Mouse (Mus musculus): ENCODE measurements around the gene Ptprn2.

Ptprn2 gene

DNA sequence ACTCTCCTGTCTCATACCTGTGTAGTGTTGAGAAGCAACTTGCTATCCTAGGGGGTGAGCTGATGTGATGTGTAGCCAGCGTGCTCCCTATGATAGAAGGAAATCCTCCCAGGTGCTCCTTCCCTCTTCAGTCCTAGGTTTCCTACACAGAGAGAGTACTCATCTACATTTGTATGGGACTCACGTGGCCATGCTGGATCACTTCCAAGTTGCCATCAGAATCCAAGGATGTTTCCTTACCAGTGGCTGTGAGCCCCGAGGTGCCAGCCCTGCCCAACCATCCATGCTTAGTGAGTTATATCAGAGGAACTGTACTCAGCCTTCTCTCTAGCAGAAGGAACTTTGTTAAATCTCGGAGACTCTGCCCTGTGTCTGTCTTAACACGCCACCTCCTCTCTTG lies 729.4 kb downstream of the Ptprn2 start:
- DNase-seq (ENCODE audit: low spot score) = no peak

DNA sequence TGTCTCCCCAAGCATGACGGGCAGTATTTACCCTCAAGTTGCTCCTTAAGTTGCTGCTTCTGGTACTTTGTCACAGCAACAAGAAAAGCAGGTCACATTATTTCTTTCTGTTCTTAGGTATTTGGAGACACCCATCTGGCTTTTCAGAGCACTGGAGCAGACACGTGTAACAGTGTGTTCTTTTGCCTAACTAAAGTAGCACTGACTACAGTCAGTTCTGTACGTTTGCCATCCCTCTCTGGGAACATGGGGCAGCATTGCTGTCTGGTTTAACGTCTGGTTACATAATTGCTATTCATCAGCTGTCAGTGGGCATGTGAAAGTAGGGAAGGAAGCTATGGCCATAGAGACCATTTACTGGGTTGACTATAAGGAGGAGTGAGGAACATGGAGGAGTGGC lies 736.4 kb downstream of the Ptprn2 start:
- no peak for DNase-seq (ENCODE audit: low spot score)

DNA sequence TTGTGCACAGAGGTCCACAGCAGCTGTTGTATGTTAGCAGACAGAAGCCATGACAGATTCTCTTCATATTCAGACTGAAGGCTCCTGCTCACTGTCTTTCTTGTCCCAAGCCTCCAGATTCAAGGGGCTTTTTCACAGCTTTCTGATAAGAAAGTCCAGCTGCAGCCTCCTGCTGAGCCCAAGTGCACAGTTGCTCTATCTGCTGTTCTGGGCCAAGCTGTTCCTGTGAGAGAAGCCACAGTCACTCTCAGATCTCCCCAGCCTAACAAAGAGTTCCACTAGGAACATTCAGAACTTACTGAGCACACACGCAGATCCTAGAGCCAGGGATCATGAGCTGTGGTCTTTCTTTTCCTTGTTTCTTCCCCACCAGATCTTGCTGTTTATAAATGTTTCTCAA lies 738.5 kb downstream of the Ptprn2 start:
- DNase-seq (ENCODE audit: low spot score) = no peak

DNA sequence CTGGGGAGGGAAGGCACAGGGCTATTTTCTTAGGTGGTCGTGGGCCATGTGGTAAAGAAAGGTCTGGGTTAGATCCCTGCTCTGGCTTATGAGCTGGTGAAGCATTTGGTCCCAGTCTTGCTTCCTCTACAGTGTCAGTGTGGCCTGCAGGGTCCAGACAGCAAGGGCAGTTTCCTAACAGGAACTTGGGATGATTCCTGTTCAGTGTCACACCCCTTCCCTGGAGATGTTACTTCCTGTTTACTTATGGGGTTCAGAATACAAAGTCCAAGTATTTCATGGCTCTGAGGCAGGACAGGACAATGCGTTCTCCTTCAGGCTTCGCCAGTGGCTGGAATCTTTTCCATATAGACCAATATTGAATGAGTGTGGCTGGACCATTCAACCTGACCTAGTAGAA lies 741.7 kb downstream of the Ptprn2 start:
- no peak for DNase-seq (ENCODE audit: low spot score)

DNA sequence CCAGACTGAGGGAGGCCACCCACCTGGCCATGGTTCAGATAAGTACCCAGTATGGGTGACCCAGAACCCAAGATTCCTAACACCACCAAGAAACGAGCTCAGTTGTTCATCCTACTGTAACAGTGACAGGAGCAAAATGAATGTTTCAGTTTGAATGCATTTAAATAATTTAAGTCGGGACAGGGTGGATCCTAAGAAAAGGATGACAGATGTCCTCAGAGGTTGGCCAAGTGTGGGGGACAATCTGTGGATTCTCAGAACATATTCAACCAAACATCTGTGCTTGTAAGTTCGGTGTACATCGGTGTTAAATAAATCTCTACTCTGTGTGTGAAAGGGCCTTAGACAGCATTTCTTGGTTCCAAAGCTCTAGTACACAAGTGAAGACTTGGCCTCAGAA lies 743.9 kb downstream of the Ptprn2 start:
- no peak for DNase-seq (ENCODE audit: low spot score)

DNA sequence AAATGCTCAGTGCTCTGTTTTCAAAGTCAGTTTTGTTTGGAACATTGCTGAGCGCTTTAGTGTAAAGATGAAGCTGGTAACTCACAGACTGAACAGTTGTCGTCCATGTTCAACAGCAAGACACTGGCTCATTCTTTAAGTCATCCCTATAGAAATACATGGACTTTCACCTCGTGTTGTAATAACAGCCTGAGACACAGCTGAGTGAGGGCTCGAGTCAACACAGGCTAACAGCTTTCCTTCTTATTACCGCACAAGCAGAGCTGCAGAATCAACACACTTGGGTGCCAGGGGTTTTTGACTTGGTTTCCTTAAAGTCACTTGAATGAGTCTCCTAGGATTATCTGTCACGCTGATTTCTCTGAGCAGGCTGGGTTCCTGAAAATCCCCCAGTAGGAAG lies 744.8 kb downstream of the Ptprn2 start:
- DNase-seq (ENCODE audit: low spot score) = no peak

DNA sequence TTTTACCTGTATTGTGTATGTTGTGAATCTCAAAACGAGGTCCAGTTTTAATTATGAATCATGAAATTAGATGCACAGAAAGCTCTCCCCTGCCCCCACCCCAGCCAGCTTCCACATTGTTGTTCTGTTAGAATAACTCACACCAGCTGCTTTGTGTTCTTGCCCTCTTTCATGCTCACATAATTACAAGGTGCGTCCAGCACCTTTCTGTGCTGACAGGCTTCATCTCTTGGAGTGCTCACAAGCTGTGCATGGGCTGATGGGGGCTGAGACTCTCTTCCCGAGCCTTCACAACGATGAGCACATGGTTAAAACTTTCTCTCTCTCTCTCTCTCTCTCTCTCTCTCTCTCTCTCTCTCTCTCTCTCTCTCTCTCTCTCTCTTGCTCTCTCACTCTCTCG lies 746.3 kb downstream of the Ptprn2 start:
- DNase-seq (ENCODE audit: low spot score) = no peak

DNA sequence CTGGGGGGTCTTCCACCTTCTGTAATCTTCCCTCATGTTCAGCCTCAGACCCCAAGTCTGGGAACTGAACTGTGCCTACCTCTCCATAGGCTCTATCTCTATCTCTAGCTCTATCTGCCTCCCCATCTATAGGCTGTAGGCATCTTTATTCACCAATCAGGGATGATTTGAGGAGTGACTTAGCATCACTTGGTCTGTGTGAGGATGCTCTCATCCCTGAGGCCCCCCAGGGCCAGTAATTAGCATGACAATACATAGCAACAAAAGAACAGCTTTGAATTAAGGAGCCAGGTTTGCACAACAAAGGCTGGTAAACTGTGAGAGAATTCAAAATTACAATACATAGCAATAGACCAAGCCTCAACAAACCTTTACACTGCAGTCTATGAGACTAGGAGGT lies 749.6 kb downstream of the Ptprn2 start:
- no peak for DNase-seq (ENCODE audit: low spot score)

DNA sequence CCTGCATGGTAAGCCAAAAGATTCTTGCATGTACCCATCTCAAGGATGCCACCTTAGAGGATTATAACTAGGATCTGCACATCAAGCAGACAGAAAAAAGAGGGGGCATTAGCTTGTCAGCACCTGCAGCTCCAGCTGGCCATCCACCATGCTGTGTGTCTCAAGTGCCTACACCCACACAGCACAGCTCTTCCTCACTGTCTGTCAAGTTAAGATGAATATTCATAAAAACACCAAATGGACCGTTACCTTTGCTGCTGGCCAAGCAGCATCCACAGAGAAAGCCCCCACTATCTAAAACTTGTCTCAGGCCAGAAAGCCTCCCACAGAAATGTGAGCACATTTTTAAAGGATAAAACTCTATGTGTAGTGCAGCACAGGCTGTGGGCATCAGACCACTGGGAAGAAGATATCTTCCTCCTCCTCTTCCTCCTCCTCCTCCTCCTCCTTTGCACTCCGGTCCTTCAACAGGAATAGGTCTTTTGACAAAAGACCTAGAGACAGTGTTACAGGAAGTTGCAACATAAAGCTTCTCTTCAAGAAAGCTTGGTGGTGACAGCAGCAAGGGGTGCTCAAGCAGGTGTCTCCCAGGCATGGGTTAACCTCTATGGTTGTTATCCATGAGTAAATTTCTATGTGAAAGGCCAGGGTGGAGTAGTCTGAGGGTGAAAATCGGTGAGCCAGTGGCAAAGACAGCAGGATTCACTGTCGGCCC lies 750.7 kb downstream of the Ptprn2 start:
- no peak for DNase-seq (ENCODE audit: low spot score)

DNA sequence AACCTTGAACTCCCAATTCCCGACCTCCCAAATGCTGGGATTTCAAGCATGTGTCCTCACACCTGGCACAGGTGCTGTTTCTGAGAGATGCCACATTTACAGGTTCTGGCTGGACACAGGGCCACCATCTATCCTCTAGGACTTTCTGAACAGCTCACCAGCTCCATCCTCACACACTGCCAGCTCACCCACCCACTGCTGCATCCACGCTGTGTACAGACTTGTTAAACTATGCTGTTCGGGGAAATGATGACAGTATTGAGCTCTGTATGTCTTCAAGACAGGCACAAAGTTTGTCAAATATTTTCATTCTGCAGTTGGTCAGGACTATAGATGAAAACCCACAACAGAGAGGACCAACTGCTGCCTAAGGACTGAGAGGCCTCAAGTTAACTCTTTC lies 751.5 kb downstream of the Ptprn2 start:
- DNase-seq (ENCODE audit: low spot score) = no peak

DNA sequence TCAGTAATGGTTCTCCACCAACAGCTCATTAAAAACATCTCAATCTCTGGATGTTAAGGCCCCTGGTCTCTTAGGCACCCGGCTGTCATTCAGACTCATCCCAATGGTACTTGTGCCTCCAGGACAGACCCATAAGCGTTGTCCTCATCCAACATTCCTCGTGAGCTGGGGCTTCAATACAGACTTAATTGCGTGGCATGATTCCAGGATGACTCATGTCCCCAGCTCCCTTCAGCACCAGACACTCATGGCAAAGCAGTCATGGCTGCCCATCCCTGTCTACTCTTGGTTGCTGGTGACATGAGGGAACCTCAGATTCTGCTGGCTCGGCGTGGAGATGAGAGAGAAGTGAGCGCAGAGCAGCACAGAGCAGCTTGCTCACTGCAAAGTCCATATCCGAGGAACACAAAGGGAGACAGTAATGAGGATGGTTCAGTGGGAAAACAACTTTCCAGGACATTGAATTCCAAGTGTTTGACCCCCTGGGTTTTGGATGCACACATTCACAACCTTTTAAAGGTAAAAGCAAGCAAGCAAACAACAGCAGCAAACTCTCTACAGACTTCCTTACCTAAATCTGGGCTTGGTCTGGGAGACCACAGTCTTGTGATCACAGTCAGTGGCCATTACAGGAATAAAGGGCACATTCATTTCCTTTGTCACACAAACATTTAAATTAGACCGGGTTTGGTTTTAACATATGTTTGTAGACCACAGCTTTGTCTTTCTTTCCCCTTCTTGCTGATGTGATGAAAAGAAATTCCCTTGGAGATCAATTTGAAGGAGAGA lies 754.6 kb downstream of the Ptprn2 start:
- no peak for DNase-seq (ENCODE audit: low spot score)

DNA sequence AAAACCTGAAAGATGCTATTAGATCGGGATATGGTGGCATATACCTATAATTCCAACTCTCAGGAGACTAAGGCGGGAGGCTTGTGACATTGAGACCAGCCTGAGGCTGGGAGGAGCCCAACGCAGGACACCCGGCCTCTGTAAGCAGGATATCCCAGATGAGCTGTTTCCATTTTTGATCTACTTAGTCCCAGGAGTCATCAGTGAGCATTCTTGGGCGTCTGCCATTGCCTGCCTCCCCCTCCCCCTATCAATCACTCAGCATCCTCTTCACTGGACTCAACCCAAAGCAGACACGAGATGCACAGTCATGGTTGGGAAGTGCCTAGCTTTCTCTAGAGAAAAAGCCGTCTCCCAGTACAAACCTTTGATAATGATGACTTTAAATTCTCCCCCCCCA lies 756.7 kb downstream of the Ptprn2 start:
- DNase-seq (ENCODE audit: low spot score) = no peak

DNA sequence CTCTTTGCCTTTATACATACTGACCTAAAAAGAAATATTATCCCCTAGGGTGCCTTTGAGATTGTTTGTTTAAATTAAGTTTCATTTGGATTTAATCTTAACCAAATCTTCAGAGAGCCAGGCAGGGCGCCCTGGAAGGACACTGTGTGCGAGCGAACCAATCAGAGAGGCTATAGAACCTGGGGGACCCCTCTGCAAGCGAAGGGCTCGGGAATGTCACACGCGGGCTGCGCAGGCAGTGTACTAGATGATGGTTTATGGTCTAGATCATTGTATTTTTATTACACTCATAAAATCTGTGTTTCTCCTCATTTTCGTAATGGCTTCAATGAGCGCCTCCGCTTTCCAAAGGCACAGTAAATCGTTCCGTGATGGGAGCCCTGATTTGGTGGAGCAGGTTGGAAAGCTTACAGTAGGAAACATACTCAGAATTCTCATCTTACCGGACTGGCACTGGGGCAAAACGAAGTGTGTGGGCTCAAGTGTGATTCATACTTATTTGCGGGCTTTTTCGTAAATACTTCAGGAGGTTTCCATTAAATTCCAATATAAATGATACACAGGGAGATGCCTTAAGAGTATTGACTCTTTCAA lies 760.5 kb downstream of the Ptprn2 start:
- DNase-seq (ENCODE audit: low spot score) = no peak

DNA sequence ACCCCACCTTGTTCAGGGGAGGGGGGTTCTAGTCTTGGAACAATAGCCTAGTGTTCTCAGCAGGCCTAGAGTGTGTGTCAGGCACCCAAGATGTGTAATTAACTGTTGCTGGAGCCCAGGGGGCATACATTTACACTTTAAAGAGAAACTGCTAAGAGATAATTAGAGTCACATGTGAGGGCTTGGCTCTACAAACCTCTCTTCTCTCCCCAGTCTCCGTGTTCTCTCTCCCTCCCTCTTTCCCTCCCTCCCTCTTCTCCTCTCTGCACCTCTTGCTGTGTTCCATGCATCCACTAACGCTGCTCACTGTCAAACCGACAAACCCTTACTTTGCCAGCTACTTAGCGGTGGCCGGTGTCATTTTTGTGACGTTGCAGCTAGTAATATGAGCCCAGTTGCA lies 764.9 kb downstream of the Ptprn2 start:
- no peak for DNase-seq (ENCODE audit: low spot score)

DNA sequence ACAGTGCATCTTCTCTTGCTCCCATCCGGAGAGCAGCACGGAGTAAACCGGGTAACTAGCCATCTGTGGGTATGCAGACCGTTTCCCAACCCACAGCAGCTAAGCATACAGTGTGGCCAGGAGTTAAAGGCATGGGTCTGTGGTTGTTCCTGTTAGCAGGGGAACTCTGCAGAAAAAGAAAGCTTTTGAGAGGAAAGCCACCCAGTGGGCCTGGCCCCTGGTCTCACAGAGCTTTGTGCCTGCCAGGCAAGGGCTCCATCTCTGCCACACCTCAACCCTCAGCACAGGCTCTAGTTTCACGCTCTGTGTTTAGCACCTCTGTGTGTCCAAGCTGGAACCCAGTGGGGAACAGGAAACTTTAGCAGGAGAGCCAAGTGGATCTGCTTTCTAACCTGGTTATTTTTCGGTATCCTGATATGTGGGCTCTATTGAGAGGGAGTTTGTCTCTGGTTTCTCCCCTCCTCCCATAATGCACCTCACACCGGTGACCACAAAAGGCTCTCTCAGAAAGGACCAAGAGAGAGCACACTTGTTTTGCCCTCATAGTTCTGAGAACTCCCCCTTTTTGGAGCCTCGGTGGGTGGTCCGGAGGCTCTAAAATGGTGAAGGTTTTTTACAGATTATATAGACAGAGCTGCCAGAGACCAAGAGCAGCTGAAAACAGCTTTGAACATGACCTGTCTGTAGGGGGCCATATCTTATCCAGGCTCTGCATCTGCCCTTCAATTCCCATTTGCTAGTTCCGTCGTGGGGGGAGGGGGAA lies 766.3 kb downstream of the Ptprn2 start:
- DNase-seq (ENCODE audit: low spot score) = no peak

DNA sequence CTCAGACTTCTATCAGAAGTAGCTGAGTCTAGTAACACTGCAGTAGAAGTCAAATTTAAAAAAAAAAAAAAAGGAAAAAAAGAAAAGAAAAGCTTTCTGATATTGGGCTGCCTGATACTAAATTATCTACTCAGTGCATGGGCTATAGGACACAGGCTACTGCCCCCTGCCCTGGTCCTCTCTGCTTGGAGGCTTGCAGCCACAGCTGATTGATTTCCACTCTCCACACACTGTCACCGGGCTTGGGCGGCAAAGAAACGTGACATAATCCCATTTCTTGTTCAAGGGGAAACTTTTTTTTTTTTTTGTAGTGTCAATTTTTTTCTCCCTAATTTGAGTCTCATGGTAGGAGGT lies 766.9 kb downstream of the Ptprn2 start:
- DNase-seq (ENCODE audit: low spot score) = no peak

DNA sequence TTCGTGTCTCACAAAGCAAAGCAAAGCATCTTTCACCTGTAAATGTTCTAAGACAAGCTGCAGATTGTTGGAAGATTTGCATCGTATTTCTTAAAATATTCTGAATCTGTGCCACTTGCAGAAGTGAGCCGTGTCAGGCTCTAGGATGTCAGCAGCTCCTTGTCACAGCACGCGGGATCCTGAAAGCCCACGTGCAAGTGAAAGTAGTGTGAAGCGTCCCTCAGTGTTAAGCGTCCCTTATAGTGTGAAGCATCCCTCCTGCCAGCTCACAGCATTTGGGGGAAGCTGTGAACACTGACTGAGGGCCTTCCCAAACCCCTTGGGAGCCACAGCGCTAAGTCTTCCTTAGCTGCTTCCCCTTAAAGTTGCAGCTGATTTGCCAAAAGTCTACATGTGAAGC lies 768.8 kb downstream of the Ptprn2 start:
- no peak for DNase-seq (ENCODE audit: low spot score)

DNA sequence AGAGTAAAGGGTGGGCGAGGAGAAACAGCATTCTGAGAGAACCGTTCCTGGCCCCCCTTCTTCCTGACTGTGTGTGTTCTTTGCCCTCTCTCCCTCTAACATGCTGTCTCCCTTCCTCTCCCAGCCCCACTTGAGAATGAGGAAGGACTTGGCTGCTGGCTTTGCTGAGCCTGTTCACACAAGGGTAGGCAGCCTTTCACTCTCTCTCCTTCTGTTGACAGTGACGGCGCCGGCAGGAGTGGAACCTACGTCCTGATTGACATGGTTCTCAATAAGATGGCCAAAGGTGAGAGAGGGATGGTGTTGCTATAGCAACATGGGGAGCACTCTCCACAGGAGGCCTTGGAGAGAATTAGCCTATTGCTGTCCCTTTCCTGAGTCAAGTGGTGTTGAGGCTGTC lies 769.8 kb downstream of the Ptprn2 start:
- DNase-seq (ENCODE audit: low spot score) = no peak

DNA sequence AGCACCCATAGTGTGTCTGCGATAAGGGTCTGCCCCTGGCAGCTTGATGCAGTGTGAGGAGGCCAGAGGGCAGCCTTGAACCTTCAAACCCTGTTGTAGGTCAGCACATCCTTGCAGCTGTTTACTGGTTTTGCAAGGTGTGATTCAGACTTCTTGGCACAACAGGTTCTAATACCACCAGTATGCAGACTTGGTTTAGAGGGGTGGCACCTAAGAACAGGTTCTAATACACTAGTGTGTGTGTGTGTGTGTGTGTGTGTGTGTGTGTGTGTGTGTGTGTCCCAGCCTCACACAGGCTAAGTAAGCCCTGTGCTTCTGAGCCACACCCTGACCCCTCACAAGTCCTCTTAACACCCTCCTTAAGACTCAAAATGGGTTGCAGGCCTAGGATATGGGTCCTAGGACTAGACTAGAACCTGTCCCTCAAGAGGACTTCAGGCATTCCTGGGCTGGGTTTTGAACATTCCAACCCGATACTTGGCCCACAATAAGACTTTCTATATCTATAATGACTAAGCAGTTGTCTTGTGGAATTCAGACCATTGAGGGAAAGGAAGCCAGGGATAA lies 770.3 kb downstream of the Ptprn2 start:
- DNase-seq (ENCODE audit: low spot score) = no peak

DNA sequence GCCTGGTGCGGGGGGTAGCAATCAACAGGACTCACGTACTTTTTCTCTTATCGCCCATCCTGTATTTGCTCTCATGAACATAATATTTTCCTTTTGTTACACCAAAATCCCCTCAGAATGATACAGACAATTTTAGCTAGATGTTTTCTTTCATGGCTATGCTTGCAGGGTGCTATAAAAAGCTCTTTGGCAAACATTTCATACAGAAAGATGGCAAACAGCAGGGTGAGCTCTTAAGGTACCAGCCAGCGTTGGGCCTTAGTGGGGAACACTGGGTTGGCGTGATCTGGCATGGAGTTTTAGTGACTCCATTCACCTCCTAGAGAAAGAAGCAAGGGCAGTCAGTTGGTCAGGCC lies 771.3 kb downstream of the Ptprn2 start:
- no peak for DNase-seq (ENCODE audit: low spot score)

DNA sequence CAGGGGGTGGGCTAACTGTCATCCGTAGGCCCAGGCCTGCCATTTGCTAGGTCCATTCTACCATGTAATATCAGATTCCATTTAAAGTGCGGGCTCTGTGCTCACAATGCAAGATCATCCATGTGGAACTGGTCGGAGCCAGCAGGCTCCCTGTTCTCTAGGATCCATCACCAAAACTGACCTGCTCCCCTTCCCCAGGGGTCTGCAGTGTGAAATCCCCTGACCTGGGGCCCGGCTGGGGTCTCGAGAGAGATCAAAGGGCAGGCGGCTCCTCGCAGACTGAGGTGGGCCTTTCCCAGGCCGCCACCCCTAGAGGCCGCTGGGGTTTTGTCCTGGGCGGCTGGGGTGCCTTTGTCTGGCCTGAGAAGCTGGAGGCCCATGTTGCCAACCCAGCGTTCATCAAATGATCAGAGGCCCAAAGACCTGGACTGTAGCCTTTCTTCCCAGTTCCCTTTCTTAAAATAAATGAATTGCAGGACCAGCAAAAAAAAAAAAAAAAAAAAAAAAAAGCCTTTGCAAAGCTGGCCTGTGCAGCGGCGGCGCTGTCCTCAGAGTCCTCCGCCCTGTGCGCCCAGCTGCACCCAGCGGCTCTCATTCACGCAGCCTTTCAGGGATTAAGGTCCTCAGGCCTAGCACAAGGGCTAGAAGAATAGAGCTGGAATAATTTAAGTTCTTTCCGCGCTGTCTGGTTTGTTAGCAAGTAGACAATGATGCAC lies 771.8 kb downstream of the Ptprn2 start:
- no peak for DNase-seq (ENCODE audit: low spot score)

DNA sequence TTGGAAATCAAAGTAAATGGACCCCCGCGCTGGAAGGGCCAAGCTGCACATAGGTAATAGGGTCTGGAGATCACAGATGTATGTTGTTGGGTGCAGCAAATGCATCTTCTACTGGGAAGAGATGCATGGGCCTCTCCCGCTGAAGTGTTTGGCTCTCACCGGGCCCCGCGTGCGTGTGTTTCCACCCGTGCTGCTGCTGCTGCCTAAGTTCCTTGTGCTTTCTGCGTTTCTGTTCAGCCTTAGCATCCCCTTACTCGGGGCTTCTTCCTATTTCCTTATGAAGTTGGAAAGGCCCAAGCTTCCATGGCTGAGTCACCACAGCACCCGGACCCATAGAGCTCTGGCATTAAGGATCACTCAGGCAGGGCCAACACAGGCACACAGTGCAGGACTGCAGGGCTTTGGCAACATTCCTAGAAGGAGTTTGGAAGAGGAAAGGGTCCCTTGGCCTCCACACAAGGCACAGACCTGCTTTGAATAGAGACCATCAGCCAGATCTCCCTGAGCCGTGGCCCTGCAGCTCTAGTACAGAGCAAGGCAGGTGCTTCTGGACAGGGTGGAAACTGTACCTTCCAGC lies 772.5 kb downstream of the Ptprn2 start:
- DNase-seq (ENCODE audit: low spot score) = no peak

All from left cerebral cortex, adult 11 months (tissue).